Mouse (Mus musculus): Measurements from ENCODE around the gene Gm20388. TPM values are rescaled to one million over a fixed set of nuclear protein-coding genes. Genes with fewer than 3 reads are reported as not detected.

Gm20388 gene
- polyA plus RNA-seq, 1 experiment: 28.1 TPM

DNA sequence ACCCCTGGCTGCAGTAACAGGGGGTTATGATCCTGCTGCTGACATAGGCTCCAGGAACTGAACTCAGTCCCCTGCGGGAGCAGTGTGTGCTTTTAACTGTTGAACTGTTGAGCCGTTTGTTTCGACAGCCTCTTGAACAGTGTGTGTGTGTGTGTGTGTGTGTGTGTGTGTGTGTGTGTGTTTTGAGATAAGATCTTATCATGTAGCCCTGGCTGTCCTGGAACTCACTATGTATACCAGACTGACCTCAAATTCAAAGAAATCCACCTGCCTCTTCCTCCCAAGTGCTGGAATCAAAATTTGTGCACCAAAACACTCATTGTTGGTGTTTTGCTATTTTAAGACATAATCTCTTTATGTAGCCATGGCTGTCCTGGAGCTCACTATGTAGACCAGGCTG is 3204.0 kb downstream of the Gm20388 start:
- Histone ChIP-seq H3K27ac (ENCODE audit: insufficient read depth, low read length) (no peak overlapping the region), H3K9me3 (replicated peaks; ENCODE audit: control insufficient read depth, insufficient read depth, low read length, poor library complexity, severe bottlenecking) (no peaks in the 10 kb centered on the region), H3K4me3 (ENCODE audit: low read depth, low read length) (no peak overlapping the region), H3K27me3 (ENCODE audit: control insufficient read depth, insufficient read depth, low read length, poor library complexity, severe bottlenecking) (peaks cover 16% of the 10 kb centered on the region; the same call in 1 of the 2 replicates), H3K36me3 (ENCODE audit: control insufficient read depth, insufficient read depth, low read length, poor library complexity, severe bottlenecking) (no peaks in the 10 kb centered on the region), H3K4me1 (ENCODE audit: control insufficient read depth, insufficient read depth, low read length) (no peaks in the 10 kb centered on the region), H3K9ac (ENCODE audit: low read depth, poor library complexity, severe bottlenecking) (no peak overlapping the region)
- TF ChIP-seq EP300 (IDR thresholded peaks at IDR 0.05; ENCODE audit: insufficient read depth, low read depth, low read length) (no peak), CTCF (IDR thresholded peaks at IDR 0.05; ENCODE audit: low read depth, low read length) (no peak), POLR2A (IDR thresholded peaks at IDR 0.05; ENCODE audit: insufficient read depth, low read length) (no peak)

DNA sequence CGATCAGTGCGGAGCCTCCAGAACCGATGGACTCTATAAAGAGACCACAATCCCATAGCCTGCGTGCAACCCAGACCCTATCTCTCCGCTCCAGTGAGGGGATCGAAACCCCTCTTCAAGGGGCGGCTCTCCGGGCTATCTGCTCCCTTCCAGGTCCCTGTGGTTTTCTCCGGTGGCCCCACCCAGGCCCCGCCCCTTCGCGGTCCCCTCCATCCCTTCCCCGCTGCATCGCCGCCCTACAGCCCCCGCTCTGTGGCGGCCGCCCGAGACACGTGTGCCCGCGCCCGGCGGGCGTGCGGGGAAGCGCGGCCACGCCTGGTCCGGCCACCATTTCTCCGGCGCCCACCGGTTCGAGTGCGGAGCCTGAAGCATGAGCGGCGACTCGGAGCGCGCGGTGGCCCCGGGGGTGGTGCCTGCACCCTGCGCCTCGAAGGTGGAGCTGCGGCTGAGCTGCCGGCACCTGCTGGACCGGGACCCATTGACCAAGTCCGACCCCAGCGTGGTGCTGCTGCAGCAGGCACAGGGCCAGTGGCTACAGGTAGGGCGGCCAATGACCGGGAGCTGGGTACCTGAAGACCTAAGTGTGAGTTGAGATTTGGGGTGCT is 3206.6 kb downstream of the Gm20388 start, which contains the start of gene Cpne7:
Gene Cpne7 (plus strand): TSS at position 248 of the 605 bp plus-strand sequence.
- H3K9ac ChIP-seq (ENCODE audit: low read depth, poor library complexity, severe bottlenecking): peak within 1 kb of the TSS; percentile 66
- no peaks in the 10 kb centered on the region for H3K9me3 ChIP-seq (replicated peaks; ENCODE audit: control insufficient read depth, insufficient read depth, low read length, poor library complexity, severe bottlenecking)
- no peaks in the 10 kb centered on the region for H3K4me1 ChIP-seq (ENCODE audit: control insufficient read depth, insufficient read depth, low read length)
- no peaks in the 10 kb centered on the region for H3K36me3 ChIP-seq (ENCODE audit: control insufficient read depth, insufficient read depth, low read length, poor library complexity, severe bottlenecking)
- H3K27ac ChIP-seq (ENCODE audit: insufficient read depth, low read length): no peak within 1 kb of the TSS
- peak within 1 kb of the TSS; percentile 60 for H3K4me3 ChIP-seq (ENCODE audit: low read depth, low read length)
- H3K27me3 ChIP-seq (ENCODE audit: control insufficient read depth, insufficient read depth, low read length, poor library complexity, severe bottlenecking): peaks cover 16% of the 10 kb centered on the region; the same call in 1 of the 2 replicates
- TF ChIP-seq CTCF (IDR thresholded peaks at IDR 0.05; ENCODE audit: low read depth, low read length) (no peak), POLR2A (IDR thresholded peaks at IDR 0.05; ENCODE audit: insufficient read depth, low read length) (no peak), EP300 (IDR thresholded peaks at IDR 0.05; ENCODE audit: insufficient read depth, low read depth, low read length) (no peak)

- Histone ChIP-seq H3K36me3 (ENCODE audit: control insufficient read depth, insufficient read depth, low read length, poor library complexity, severe bottlenecking) (no peaks in the 10 kb centered on the region), H3K9me3 (replicated peaks; ENCODE audit: control insufficient read depth, insufficient read depth, low read length, poor library complexity, severe bottlenecking) (no peaks in the 10 kb centered on the region), H3K4me3 (ENCODE audit: low read depth, low read length) (peak overlapping the region; percentile 60), H3K9ac (ENCODE audit: low read depth, poor library complexity, severe bottlenecking) (peak overlapping the region; percentile 66), H3K4me1 (ENCODE audit: control insufficient read depth, insufficient read depth, low read length) (no peaks in the 10 kb centered on the region), H3K27ac (ENCODE audit: insufficient read depth, low read length) (no peak overlapping the region), H3K27me3 (ENCODE audit: control insufficient read depth, insufficient read depth, low read length, poor library complexity, severe bottlenecking) (peaks cover 16% of the 10 kb centered on the region; the same call in 1 of the 2 replicates)
- TF ChIP-seq EP300 (IDR thresholded peaks at IDR 0.05; ENCODE audit: insufficient read depth, low read depth, low read length) (no peak), CTCF (IDR thresholded peaks at IDR 0.05; ENCODE audit: low read depth, low read length) (no peak), POLR2A (IDR thresholded peaks at IDR 0.05; ENCODE audit: insufficient read depth, low read length) (no peak)
Measured at GRCm38 (mm10) chr8:123117744-123118143, 3207.1 kb downstream of the Gm20388 start.

- Histone ChIP-seq H3K27me3 (ENCODE audit: control insufficient read depth, insufficient read depth, low read length, poor library complexity, severe bottlenecking) (peaks cover 10% of the 10 kb centered on the region; the same call in 1 of the 2 replicates), H3K27ac (ENCODE audit: insufficient read depth, low read length) (no peak overlapping the region), H3K36me3 (ENCODE audit: control insufficient read depth, insufficient read depth, low read length, poor library complexity, severe bottlenecking) (no peaks in the 10 kb centered on the region), H3K4me1 (ENCODE audit: control insufficient read depth, insufficient read depth, low read length) (no peaks in the 10 kb centered on the region), H3K9ac (ENCODE audit: low read depth, poor library complexity, severe bottlenecking) (no peak overlapping the region), H3K4me3 (ENCODE audit: low read depth, low read length) (no peak overlapping the region), H3K9me3 (replicated peaks; ENCODE audit: control insufficient read depth, insufficient read depth, low read length, poor library complexity, severe bottlenecking) (no peaks in the 10 kb centered on the region)
- TF ChIP-seq POLR2A (IDR thresholded peaks at IDR 0.05; ENCODE audit: insufficient read depth, low read length) (no peak), CTCF (IDR thresholded peaks at IDR 0.05; ENCODE audit: low read depth, low read length) (no peak), EP300 (IDR thresholded peaks at IDR 0.05; ENCODE audit: insufficient read depth, low read depth, low read length) (no peak)
Measured at GRCm38 (mm10) chr8:123122059-123122458, 3211.4 kb downstream of the Gm20388 start.

GRCm38 (mm10) chr8:123122670-123123069 is 3212.0 kb downstream of the Gm20388 start:
- no peak overlapping the region for H3K27ac ChIP-seq (ENCODE audit: insufficient read depth, low read length)
- H3K36me3 ChIP-seq (ENCODE audit: control insufficient read depth, insufficient read depth, low read length, poor library complexity, severe bottlenecking): no peaks in the 10 kb centered on the region
- no peaks in the 10 kb centered on the region for H3K4me1 ChIP-seq (ENCODE audit: control insufficient read depth, insufficient read depth, low read length)
- H3K9ac ChIP-seq (ENCODE audit: low read depth, poor library complexity, severe bottlenecking): no peak overlapping the region
- H3K4me3 ChIP-seq (ENCODE audit: low read depth, low read length): no peak overlapping the region
- H3K27me3 ChIP-seq (ENCODE audit: control insufficient read depth, insufficient read depth, low read length, poor library complexity, severe bottlenecking): 0 out of 2 replicates have a peak, but pooled peaks cover 4% of the 10 kb centered on the region
- no peaks in the 10 kb centered on the region for H3K9me3 ChIP-seq (replicated peaks; ENCODE audit: control insufficient read depth, insufficient read depth, low read length, poor library complexity, severe bottlenecking)
- TF ChIP-seq POLR2A (IDR thresholded peaks at IDR 0.05; ENCODE audit: insufficient read depth, low read length) (no peak), EP300 (IDR thresholded peaks at IDR 0.05; ENCODE audit: insufficient read depth, low read depth, low read length) (no peak), CTCF (IDR thresholded peaks at IDR 0.05; ENCODE audit: low read depth, low read length) (no peak)

DNA sequence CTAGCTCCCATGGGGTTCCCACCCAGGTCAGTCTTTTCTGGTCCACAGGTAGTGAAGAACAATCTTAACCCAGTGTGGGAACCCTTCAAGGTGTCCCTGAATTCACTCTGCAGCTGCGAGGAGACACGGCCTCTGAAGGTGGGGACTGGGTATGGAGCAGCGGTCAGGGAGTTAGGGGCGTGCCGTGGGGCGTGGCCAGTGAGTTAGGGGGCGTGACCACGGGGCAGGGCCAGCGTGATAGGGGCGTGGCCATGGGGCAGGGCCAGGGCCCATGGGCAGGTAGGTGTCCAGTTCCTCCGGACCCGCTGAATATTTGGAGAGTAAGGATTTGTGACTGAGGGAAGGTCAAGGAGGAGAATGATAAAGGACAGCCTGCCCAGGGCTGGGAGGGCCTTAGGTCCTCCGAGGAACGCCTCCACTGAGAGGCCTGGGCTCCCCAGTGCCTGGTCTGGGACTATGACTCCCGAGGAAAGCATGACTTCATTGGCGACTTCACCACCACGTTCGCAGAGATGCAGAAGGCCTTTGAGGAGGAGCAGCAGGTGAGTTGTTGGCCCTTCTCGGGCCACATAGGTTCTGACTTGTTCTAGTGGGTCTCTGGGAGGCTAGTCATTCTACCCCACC is 3215.7 kb downstream of the Gm20388 start:
- Histone ChIP-seq H3K9ac (ENCODE audit: low read depth, poor library complexity, severe bottlenecking) (no peak overlapping the region), H3K36me3 (ENCODE audit: control insufficient read depth, insufficient read depth, low read length, poor library complexity, severe bottlenecking) (no peaks in the 10 kb centered on the region), H3K27me3 (ENCODE audit: control insufficient read depth, insufficient read depth, low read length, poor library complexity, severe bottlenecking) (no peaks in the 10 kb centered on the region), H3K27ac (ENCODE audit: insufficient read depth, low read length) (no peak overlapping the region), H3K4me3 (ENCODE audit: low read depth, low read length) (peak overlapping the region; percentile 27; the same call in 1 of the 2 replicates), H3K9me3 (replicated peaks; ENCODE audit: control insufficient read depth, insufficient read depth, low read length, poor library complexity, severe bottlenecking) (no peaks in the 10 kb centered on the region), H3K4me1 (ENCODE audit: control insufficient read depth, insufficient read depth, low read length) (no peaks in the 10 kb centered on the region)
- TF ChIP-seq CTCF (IDR thresholded peaks at IDR 0.05; ENCODE audit: low read depth, low read length): no peak
- TF ChIP-seq EP300 (IDR thresholded peaks at IDR 0.05; ENCODE audit: insufficient read depth, low read depth, low read length): no peak
- TF ChIP-seq POLR2A (IDR thresholded peaks at IDR 0.05; ENCODE audit: insufficient read depth, low read length): no peak

All from ES-Bruce4 (cell line).